10 mouse cellular contexts compared by ENCODE assay signal in the genomic region with DNA sequence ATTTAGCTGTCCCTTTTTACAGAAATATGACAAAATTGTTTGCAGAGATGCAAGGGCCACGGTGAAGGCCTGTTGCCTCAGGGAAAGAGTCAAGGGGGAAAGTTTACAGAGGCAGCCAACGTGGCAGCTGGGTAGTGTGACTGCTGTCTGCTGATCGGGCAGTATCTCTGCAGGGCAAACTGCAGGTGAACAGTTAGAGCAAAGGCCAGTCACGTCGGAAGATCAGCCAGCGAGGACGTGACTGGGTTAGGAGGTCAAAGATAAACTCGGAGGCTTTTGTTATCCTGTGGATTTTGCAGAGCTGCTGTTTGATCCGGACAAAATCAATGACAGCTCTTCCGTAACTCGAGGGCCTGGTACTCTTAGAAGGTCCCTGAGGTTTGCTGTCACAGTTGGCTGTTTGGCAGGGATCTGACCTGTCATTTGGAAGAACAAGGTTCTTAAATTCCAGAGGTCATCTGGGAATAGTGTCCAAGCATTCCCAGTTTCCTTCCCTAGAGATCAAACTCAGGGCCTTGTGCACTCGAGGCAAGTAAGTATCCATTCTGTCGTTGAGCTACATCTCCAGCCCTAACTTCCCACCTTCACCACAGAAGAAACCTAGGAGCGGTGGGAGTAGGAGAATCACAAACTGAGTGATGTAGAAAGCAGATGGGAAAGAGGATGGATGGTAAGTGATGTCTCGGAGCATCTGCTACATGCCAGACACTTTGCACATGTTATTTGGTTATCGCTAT. TPM values are rescaled to one million over a fixed set of nuclear protein-coding genes. Genes with fewer than 3 reads are reported as not detected.
DNase-seq lines count a peak whose midpoint lies in the region; ATAC-seq and TF ChIP-seq lines count a peak whose summit lies in the region.
"Had no signal": no experiment of that assay in that cellular context is flagged by ENCODE, and none has a peak within 500 bp of the region (broad histone marks: within the 10 kb centered on the region; RNA-seq: fewer than 3 reads in every experiment).

No protein-coding gene starts in this region.

- H3K79me2 ChIP-seq in liver, adult 2 months (ENCODE audit: control insufficient read depth, insufficient read depth, low read length) = no peaks in the 10 kb centered on the region; the same call in 1 of the 2 replicates

- no peak overlapping the region for H3K27ac ChIP-seq in forebrain, embryonic 13.5 days
- H3K27ac ChIP-seq in forebrain, embryonic 15.5 days (replicated peaks) = no peak overlapping the region
- H3K27ac ChIP-seq in hindbrain, embryonic 15.5 days (replicated peaks) = no peak overlapping the region
- H3K27ac ChIP-seq in hindbrain, embryonic 14.5 days = no peak overlapping the region
- no peak overlapping the region for H3K27ac ChIP-seq in intestine, embryonic 16.5 days (ENCODE audit: low read length)
- H3K27ac ChIP-seq in liver, adult 2 months (replicated peaks; ENCODE audit: insufficient read depth, low read depth, low read length) = peak overlapping the region; percentile 40

- no peak for ATAC-seq in forebrain, embryonic 13.5 days
- no peak for ATAC-seq in forebrain, embryonic 15.5 days (replicated peaks)
- ATAC-seq in hindbrain, embryonic 15.5 days (ENCODE audit: low FRiP score, low read depth) = no peak
- no peak for ATAC-seq in hindbrain, embryonic 14.5 days (ENCODE audit: low FRiP score)
- ATAC-seq in intestine, embryonic 16.5 days = peak; percentile 89

- H3K9ac ChIP-seq in forebrain, embryonic 13.5 days = no peak overlapping the region
- H3K9ac ChIP-seq in forebrain, embryonic 15.5 days (replicated peaks) = no peak overlapping the region
- H3K9ac ChIP-seq in hindbrain, embryonic 15.5 days = no peak overlapping the region
- H3K9ac ChIP-seq in hindbrain, embryonic 14.5 days = no peak overlapping the region
- no peak overlapping the region for H3K9ac ChIP-seq in intestine, embryonic 16.5 days (ENCODE audit: low read depth, low read length)
- H3K9ac ChIP-seq in liver, adult 2 months (ENCODE audit: low read depth, low read length) = peak overlapping the region; percentile 8; the same call in 1 of the 2 replicates

- WGBS in forebrain, embryonic 13.5 days = 64% methylated on average over 16 of the region's 16 CpGs
- 62% methylated on average over 16 of the region's 16 CpGs for WGBS in forebrain, embryonic 15.5 days
- WGBS in hindbrain, embryonic 15.5 days = 64% methylated on average over 16 of the region's 16 CpGs
- WGBS in hindbrain, embryonic 14.5 days = 57% methylated on average over 16 of the region's 16 CpGs
- WGBS in intestine, embryonic 16.5 days = 48% methylated on average over 16 of the region's 16 CpGs
- WGBS in liver, adult 2 months = 15% methylated on average over 16 of the region's 16 CpGs

- TF ChIP-seq POLR2A in liver, adult 2 months (IDR thresholded peaks at IDR 0.05; ENCODE audit: extremely low read depth, insufficient read depth, low read length) = no peak

- H3K4me3 ChIP-seq in forebrain, embryonic 13.5 days = no peak overlapping the region
- H3K4me3 ChIP-seq in forebrain, embryonic 15.5 days = no peak overlapping the region
- H3K4me3 ChIP-seq in hindbrain, embryonic 15.5 days = no peak overlapping the region
- H3K4me3 ChIP-seq in hindbrain, embryonic 14.5 days (replicated peaks; ENCODE audit: low read length) = no peak overlapping the region
- H3K4me3 ChIP-seq in intestine, embryonic 16.5 days (ENCODE audit: low read length) = no peak overlapping the region
- no peak overlapping the region for H3K4me3 ChIP-seq in liver, adult 2 months (ENCODE audit: insufficient read depth, low read depth, low read length)

- H3K9me3 ChIP-seq in forebrain, embryonic 13.5 days (replicated peaks) = no peaks in the 10 kb centered on the region
- no peaks in the 10 kb centered on the region for H3K9me3 ChIP-seq in forebrain, embryonic 15.5 days
- H3K9me3 ChIP-seq in hindbrain, embryonic 15.5 days = no peaks in the 10 kb centered on the region
- H3K9me3 ChIP-seq in hindbrain, embryonic 14.5 days (ENCODE audit: control insufficient read depth, low read length) = no peaks in the 10 kb centered on the region
- H3K9me3 ChIP-seq in intestine, embryonic 16.5 days (ENCODE audit: control insufficient read depth, low read length) = no peaks in the 10 kb centered on the region

- TF ChIP-seq CTCF in liver, adult 2 months (IDR thresholded peaks at IDR 0.05; ENCODE audit: low read depth, low read length) = no peak

- peaks cover 9% of the 10 kb centered on the region for H3K4me1 ChIP-seq in forebrain, embryonic 13.5 days
- peaks cover 7% of the 10 kb centered on the region for H3K4me1 ChIP-seq in forebrain, embryonic 15.5 days
- H3K4me1 ChIP-seq in hindbrain, embryonic 15.5 days (replicated peaks) = peaks cover 5% of the 10 kb centered on the region
- peaks cover 11% of the 10 kb centered on the region for H3K4me1 ChIP-seq in hindbrain, embryonic 14.5 days (replicated peaks; ENCODE audit: control insufficient read depth, insufficient read depth, low read length)
- H3K4me1 ChIP-seq in intestine, embryonic 16.5 days (ENCODE audit: control insufficient read depth, insufficient read depth, low read length) = 0 out of 2 replicates have a peak, but pooled peaks cover 3% of the 10 kb centered on the region
- H3K4me1 ChIP-seq in liver, adult 2 months (ENCODE audit: control insufficient read depth, insufficient read depth, low read length) = peaks cover 9% of the 10 kb centered on the region; the same call in 1 of the 2 replicates

- peaks cover 11% of the 10 kb centered on the region for H3K27me3 ChIP-seq in forebrain, embryonic 13.5 days
- no peaks in the 10 kb centered on the region for H3K27me3 ChIP-seq in forebrain, embryonic 15.5 days
- H3K27me3 ChIP-seq in hindbrain, embryonic 15.5 days = 0 out of 2 replicates have a peak, but pooled peaks cover 2% of the 10 kb centered on the region
- H3K27me3 ChIP-seq in hindbrain, embryonic 14.5 days (ENCODE audit: control insufficient read depth, insufficient read depth, low read length) = peaks cover 7% of the 10 kb centered on the region
- H3K27me3 ChIP-seq in intestine, embryonic 16.5 days (replicated peaks; ENCODE audit: control insufficient read depth, insufficient read depth, low read length) = 0 out of 2 replicates have a peak, but pooled peaks cover 4% of the 10 kb centered on the region
- H3K27me3 ChIP-seq in liver, adult 2 months (ENCODE audit: control insufficient read depth, insufficient read depth, low read length) = no peaks in the 10 kb centered on the region

- DNase-seq in hindbrain, embryonic 14.5 days (ENCODE audit: low spot score) = no peak
- DNase-seq in liver, adult 2 months (ENCODE audit: extremely low read depth, low read depth, low spot score) = peak; percentile 100
- DNase-seq in spleen, postnatal 10 days (ENCODE audit: low spot score in 2 of 2) = no peak
- no peak for DNase-seq in thymus, postnatal 25 days
- DNase-seq: cerebellum, adult 18-20 months; thymus, postnatal 36 days had no signal

- no peaks in the 10 kb centered on the region for H3K36me3 ChIP-seq in forebrain, embryonic 13.5 days (ENCODE audit: poor library complexity, severe bottlenecking)
- no peaks in the 10 kb centered on the region for H3K36me3 ChIP-seq in forebrain, embryonic 15.5 days
- no peaks in the 10 kb centered on the region for H3K36me3 ChIP-seq in hindbrain, embryonic 15.5 days
- H3K36me3 ChIP-seq in hindbrain, embryonic 14.5 days (replicated peaks; ENCODE audit: control insufficient read depth, insufficient read depth) = no peaks in the 10 kb centered on the region
- no peaks in the 10 kb centered on the region for H3K36me3 ChIP-seq in intestine, embryonic 16.5 days (ENCODE audit: control insufficient read depth, insufficient read depth, low read length)
- no peaks in the 10 kb centered on the region for H3K36me3 ChIP-seq in liver, adult 2 months (ENCODE audit: control insufficient read depth, insufficient read depth, low read length)

- H3K4me2 ChIP-seq in forebrain, embryonic 13.5 days = peak overlapping the region; percentile 61; the same call in 1 of the 2 replicates
- no peak overlapping the region for H3K4me2 ChIP-seq in forebrain, embryonic 15.5 days (replicated peaks)
- H3K4me2 ChIP-seq in hindbrain, embryonic 15.5 days = 0 out of 2 replicates have a peak overlapping the region, but pooled peaks have one; percentile 51
- no peak overlapping the region for H3K4me2 ChIP-seq in hindbrain, embryonic 14.5 days (replicated peaks)
- no peak overlapping the region for H3K4me2 ChIP-seq in intestine, embryonic 16.5 days (ENCODE audit: low read depth, low read length)

RNA-seq across cellular contexts. Expression of a gene that starts 21.7 kb away (rescaled TPM):
- 0.81 and 1.1 TPM in 2 replicates for polyA plus RNA-seq in forebrain, embryonic 13.5 days (2015; fragmentation: Nextera tagmentation; extraction: Ambion mirVana)
- polyA plus RNA-seq in forebrain, embryonic 15.5 days (2015; fragmentation: Nextera tagmentation; extraction: Ambion mirVana) = 2.9 and 3.2 TPM in 2 replicates
- 6.4 and 6.8 TPM in 2 replicates for polyA plus RNA-seq in hindbrain, embryonic 15.5 days (2015; fragmentation: Nextera tagmentation; extraction: Ambion mirVana)
- 8.6 and 8.7 TPM in 2 replicates for polyA plus RNA-seq in hindbrain, embryonic 14.5 days (2014; fragmentation: Nextera tagmentation; extraction: Ambion mirVana)
- 0.67 and 0.87 TPM in 2 replicates for polyA plus RNA-seq in intestine, embryonic 16.5 days (2015; fragmentation: Nextera tagmentation; extraction: Ambion mirVana)
- total RNA-seq in liver, adult 2 months (2014; rRNA removed) = 56.1 and 56.8 TPM in 2 replicates
- polyA plus RNA-seq in liver, adult 2 months (2012; rRNA removed) = 107 and 154 TPM in 2 replicates

RNA-seq across cellular contexts. Expression of a gene that starts 56.2 kb away (rescaled TPM):
- polyA plus RNA-seq in forebrain, embryonic 13.5 days (2015; fragmentation: Nextera tagmentation; extraction: Ambion mirVana) = 1.4 and 2.8 TPM in 2 replicates
- polyA plus RNA-seq in forebrain, embryonic 15.5 days (2015; fragmentation: Nextera tagmentation; extraction: Ambion mirVana) = 2.0 and 2.4 TPM in 2 replicates
- 1.9 and 2.0 TPM in 2 replicates for polyA plus RNA-seq in hindbrain, embryonic 15.5 days (2015; fragmentation: Nextera tagmentation; extraction: Ambion mirVana)
- 2.6 and 2.7 TPM in 2 replicates for polyA plus RNA-seq in hindbrain, embryonic 14.5 days (2014; fragmentation: Nextera tagmentation; extraction: Ambion mirVana)
- polyA plus RNA-seq in intestine, embryonic 16.5 days (2015; fragmentation: Nextera tagmentation; extraction: Ambion mirVana) = 0.40 and 0.89 TPM in 2 replicates
- 1.0 and 1.3 TPM in 2 replicates for total RNA-seq in liver, adult 2 months (2014; rRNA removed)
- polyA plus RNA-seq in liver, adult 2 months (2012; rRNA removed) = 0.16 and 0.27 TPM in 2 replicates

Comparison
In these comparisons a context has a peak if more than half of its experiments do, and no peak if none do; other contexts are left out.
1. H3K4me2 ChIP-seq: peak in forebrain, embryonic 13.5 days (single experiment) and hindbrain, embryonic 15.5 days (single experiment); none in forebrain, embryonic 15.5 days (single experiment), hindbrain, embryonic 14.5 days (single experiment) and intestine, embryonic 16.5 days (single experiment).
2. RNA of a gene that starts 21.7 kb away (polyA plus RNA-seq): 107 to 154 TPM in liver, adult 2 months; 8.6 to 8.7 TPM in hindbrain, embryonic 14.5 days, 6.4 to 6.8 TPM in hindbrain, embryonic 15.5 days, 2.9 to 3.2 TPM in forebrain, embryonic 15.5 days, 0.81 to 1.1 TPM in forebrain, embryonic 13.5 days and 0.67 to 0.87 TPM in intestine, embryonic 16.5 days; every median in the first group is over 10 times any median in the second.